Mouse (Mus musculus): ENCODE results near the gene Prl3a1. TPM values are rescaled to one million over a fixed set of nuclear protein-coding genes. Genes with fewer than 3 reads are reported as not detected.

Gene Prl3a1
- total RNA-seq (2018; cell fraction: chromatin; rRNA removed): not detected
- not detected for total RNA-seq (2018; cell fraction: cytosol; rRNA removed)
- total RNA-seq (2018; cell fraction: nucleus; rRNA removed): not detected
- polyA plus RNA-seq (2018): not detected in 3 replicates

- Histone ChIP-seq H3K4me3 (ENCODE audit: inconsistent target) (no peak within 1 kb of the TSS), H3K27ac (no peak within 1 kb of the TSS), H3K79me2 (ENCODE audit: inconsistent target) (no peaks in the 10 kb centered on the region), H3K36me3 (ENCODE audit: inconsistent target) (no peaks in the 10 kb centered on the region)
- 83% methylated on average over 4 of the region's 4 CpGs for WGBS (ENCODE audit: missing documents)
Measured at GRCm38 (mm10) chr13:27259136-27259535, at the start of gene Prl3a1. Gene Prl3a1 (plus strand): TSS chr13:27259436.

GRCm38 (mm10) chr13:27241547-27241946 is 17.7 kb upstream of the Prl3a1 start, which contains the start of gene Prl3b1:
Gene Prl3b1 (plus strand): TSS chr13:27241847.
- H3K4me3 ChIP-seq (ENCODE audit: inconsistent target): no peak within 1 kb of the TSS
- WGBS (ENCODE audit: missing documents): 100% methylated on average over 1 of the region's 1 CpGs
- H3K36me3 ChIP-seq (ENCODE audit: inconsistent target): no peaks in the 10 kb centered on the region
- H3K79me2 ChIP-seq (ENCODE audit: inconsistent target): no peaks in the 10 kb centered on the region
- no peak within 1 kb of the TSS for H3K27ac ChIP-seq

- H3K79me2 ChIP-seq (ENCODE audit: inconsistent target): no peaks in the 10 kb centered on the region
- 64% methylated on average over 7 of the region's 7 CpGs for WGBS (ENCODE audit: missing documents)
- H3K27ac ChIP-seq: no peak within 1 kb of the TSS
- no peak within 1 kb of the TSS for H3K4me3 ChIP-seq (ENCODE audit: inconsistent target)
- no peaks in the 10 kb centered on the region for H3K36me3 ChIP-seq (ENCODE audit: inconsistent target)
Measured at GRCm38 (mm10) chr13:27312334-27313225, 53.3 kb downstream of the Prl3a1 start, which contains the start of gene Prl6a1. Gene Prl6a1 (plus strand): TSS chr13:27312627.

Other genes with a start within 250 kb of the Prl3a1 start
- not detected in 3 replicates for gene Prl, start 201.9 kb upstream of the Prl3a1 start, polyA plus RNA-seq (2018)
- gene Prl3d1, start 165.2 kb upstream of the Prl3a1 start, polyA plus RNA-seq (2018): not detected in 3 replicates
- gene Prl3d2, start 137.7 kb upstream of the Prl3a1 start, polyA plus RNA-seq (2018): not detected in 3 replicates
- gene Prl3d3, start 102.6 kb upstream of the Prl3a1 start, polyA plus RNA-seq (2018): not detected in 3 replicates
- gene Prl3c1, start 62.8 kb upstream of the Prl3a1 start, polyA plus RNA-seq (2018): not detected in 3 replicates
- not detected in 3 replicates for gene Prl3b1, start 17.6 kb upstream of the Prl3a1 start, polyA plus RNA-seq (2018)
- gene Prl6a1, start 53.2 kb downstream of the Prl3a1 start, polyA plus RNA-seq (2018): not detected in 3 replicates
- not detected in 3 replicates for gene Prl8a2, start 86.2 kb downstream of the Prl3a1 start, polyA plus RNA-seq (2018)
- gene Prl2b1, start 131.4 kb downstream of the Prl3a1 start, polyA plus RNA-seq (2018): not detected in 3 replicates
- not detected in 3 replicates for gene Prl8a6, start 179.3 kb downstream of the Prl3a1 start, polyA plus RNA-seq (2018)

Data from macrophage (primary cell).